Mouse (Mus musculus): ENCODE results near the gene Tmem144.

The Tmem144 gene

GRCm38 (mm10) chr3:79850656-79851055 is 1.9 kb downstream of the Tmem144 start:
- no peak overlapping the region for H3K4me3 ChIP-seq (replicated peaks; ENCODE audit: low read length)
- TF ChIP-seq POU5F1 (IDR thresholded peaks at IDR 0.05; ENCODE audit: borderline replicate concordance, low read length) (no peak), CTCF (conservative IDR thresholded peaks at IDR 0.05; ENCODE audit: low read length) (no peak), NANOG (IDR thresholded peaks at IDR 0.05; ENCODE audit: borderline replicate concordance, low read length) (no peak)
- H3K27me3 ChIP-seq (ENCODE audit: insufficient read depth, low read length): peaks cover 18% of the 10 kb centered on the region
- H3K36me3 ChIP-seq (ENCODE audit: insufficient read depth, low read length): no peaks in the 10 kb centered on the region
- H3K9me3 ChIP-seq (ENCODE audit: low read length): no peaks in the 10 kb centered on the region
- H3K4me1 ChIP-seq (replicated peaks; ENCODE audit: low read depth, low read length): peaks cover 4% of the 10 kb centered on the region; the same call in 1 of the 2 replicates

GRCm38 (mm10) chr3:79849621-79850020 is 3.0 kb downstream of the Tmem144 start:
- no peaks in the 10 kb centered on the region for H3K36me3 ChIP-seq (ENCODE audit: insufficient read depth, low read length)
- TF ChIP-seq POU5F1 (IDR thresholded peaks at IDR 0.05; ENCODE audit: borderline replicate concordance, low read length) (no peak), NANOG (IDR thresholded peaks at IDR 0.05; ENCODE audit: borderline replicate concordance, low read length) (no peak), CTCF (conservative IDR thresholded peaks at IDR 0.05; ENCODE audit: low read length) (no peak)
- no peak overlapping the region for H3K4me3 ChIP-seq (replicated peaks; ENCODE audit: low read length)
- H3K27me3 ChIP-seq (ENCODE audit: insufficient read depth, low read length): peaks cover 18% of the 10 kb centered on the region
- H3K9me3 ChIP-seq (ENCODE audit: low read length): no peaks in the 10 kb centered on the region
- peaks cover 4% of the 10 kb centered on the region; the same call in 1 of the 2 replicates for H3K4me1 ChIP-seq (replicated peaks; ENCODE audit: low read depth, low read length)

GRCm38 (mm10) chr3:79848841-79849240 is 3.7 kb downstream of the Tmem144 start:
- Histone ChIP-seq H3K27me3 (ENCODE audit: insufficient read depth, low read length) (peaks cover 18% of the 10 kb centered on the region), H3K4me1 (replicated peaks; ENCODE audit: low read depth, low read length) (peaks cover 4% of the 10 kb centered on the region; the same call in 1 of the 2 replicates), H3K36me3 (ENCODE audit: insufficient read depth, low read length) (no peaks in the 10 kb centered on the region), H3K9me3 (ENCODE audit: low read length) (no peaks in the 10 kb centered on the region), H3K4me3 (replicated peaks; ENCODE audit: low read length) (no peak overlapping the region)
- TF ChIP-seq POU5F1 (IDR thresholded peaks at IDR 0.05; ENCODE audit: borderline replicate concordance, low read length) (no peak), CTCF (conservative IDR thresholded peaks at IDR 0.05; ENCODE audit: low read length) (no peak), NANOG (IDR thresholded peaks at IDR 0.05; ENCODE audit: borderline replicate concordance, low read length) (no peak)

- Histone ChIP-seq H3K4me3 (replicated peaks; ENCODE audit: low read length) (no peak overlapping the region), H3K36me3 (ENCODE audit: insufficient read depth, low read length) (no peaks in the 10 kb centered on the region), H3K27me3 (ENCODE audit: insufficient read depth, low read length) (peaks cover 18% of the 10 kb centered on the region), H3K9me3 (ENCODE audit: low read length) (no peaks in the 10 kb centered on the region), H3K4me1 (replicated peaks; ENCODE audit: low read depth, low read length) (peaks cover 16% of the 10 kb centered on the region)
- TF ChIP-seq NANOG (IDR thresholded peaks at IDR 0.05; ENCODE audit: borderline replicate concordance, low read length) (no peak), CTCF (conservative IDR thresholded peaks at IDR 0.05; ENCODE audit: low read length) (no peak), POU5F1 (IDR thresholded peaks at IDR 0.05; ENCODE audit: borderline replicate concordance, low read length) (no peak)
These were observed 5.9 kb downstream of the Tmem144 start for GRCm38 (mm10) chr3:79846633-79847032.

- H3K27me3 ChIP-seq (ENCODE audit: insufficient read depth, low read length): peaks cover 11% of the 10 kb centered on the region
- H3K4me3 ChIP-seq (replicated peaks; ENCODE audit: low read length): no peak overlapping the region
- peaks cover 19% of the 10 kb centered on the region for H3K4me1 ChIP-seq (replicated peaks; ENCODE audit: low read depth, low read length)
- TF ChIP-seq CTCF (conservative IDR thresholded peaks at IDR 0.05; ENCODE audit: low read length): no peak
- TF ChIP-seq NANOG (IDR thresholded peaks at IDR 0.05; ENCODE audit: borderline replicate concordance, low read length): no peak
- no peak for TF ChIP-seq POU5F1 (IDR thresholded peaks at IDR 0.05; ENCODE audit: borderline replicate concordance, low read length)
- no peaks in the 10 kb centered on the region for H3K9me3 ChIP-seq (ENCODE audit: low read length)
- no peaks in the 10 kb centered on the region for H3K36me3 ChIP-seq (ENCODE audit: insufficient read depth, low read length)
These were observed 8.6 kb downstream of the Tmem144 start for GRCm38 (mm10) chr3:79843999-79844398.

GRCm38 (mm10) chr3:79842616-79843016 is 10.0 kb downstream of the Tmem144 start:
- H3K4me3 ChIP-seq (replicated peaks; ENCODE audit: low read length): peak overlapping the region; percentile 74
- peaks cover 19% of the 10 kb centered on the region for H3K4me1 ChIP-seq (replicated peaks; ENCODE audit: low read depth, low read length)
- H3K27me3 ChIP-seq (ENCODE audit: insufficient read depth, low read length): peaks cover 9% of the 10 kb centered on the region
- no peaks in the 10 kb centered on the region for H3K9me3 ChIP-seq (ENCODE audit: low read length)
- no peaks in the 10 kb centered on the region for H3K36me3 ChIP-seq (ENCODE audit: insufficient read depth, low read length)
- TF ChIP-seq CTCF (conservative IDR thresholded peaks at IDR 0.05; ENCODE audit: low read length): no peak
- TF ChIP-seq NANOG (IDR thresholded peaks at IDR 0.05; ENCODE audit: borderline replicate concordance, low read length): no peak
- no peak for TF ChIP-seq POU5F1 (IDR thresholded peaks at IDR 0.05; ENCODE audit: borderline replicate concordance, low read length)

- H3K27me3 ChIP-seq (ENCODE audit: insufficient read depth, low read length): peaks cover 9% of the 10 kb centered on the region
- H3K4me3 ChIP-seq (replicated peaks; ENCODE audit: low read length): peak overlapping the region; percentile 74
- no peaks in the 10 kb centered on the region for H3K9me3 ChIP-seq (ENCODE audit: low read length)
- no peak for TF ChIP-seq NANOG (IDR thresholded peaks at IDR 0.05; ENCODE audit: borderline replicate concordance, low read length)
- no peak for TF ChIP-seq CTCF (conservative IDR thresholded peaks at IDR 0.05; ENCODE audit: low read length)
- no peak for TF ChIP-seq POU5F1 (IDR thresholded peaks at IDR 0.05; ENCODE audit: borderline replicate concordance, low read length)
- H3K36me3 ChIP-seq (ENCODE audit: insufficient read depth, low read length): no peaks in the 10 kb centered on the region
- peaks cover 19% of the 10 kb centered on the region for H3K4me1 ChIP-seq (replicated peaks; ENCODE audit: low read depth, low read length)
These were observed 10.4 kb downstream of the Tmem144 start for GRCm38 (mm10) chr3:79842165-79842564.

- TF ChIP-seq POU5F1 (IDR thresholded peaks at IDR 0.05; ENCODE audit: borderline replicate concordance, low read length): no peak
- H3K27me3 ChIP-seq (ENCODE audit: insufficient read depth, low read length): peaks cover 5% of the 10 kb centered on the region; the same call in 1 of the 2 replicates
- H3K4me3 ChIP-seq (replicated peaks; ENCODE audit: low read length): no peak overlapping the region
These were observed 11.1 kb downstream of the Tmem144 start for GRCm38 (mm10) chr3:79841475-79841874.

GRCm38 (mm10) chr3:79838751-79839150 is 13.8 kb downstream of the Tmem144 start:
- Histone ChIP-seq H3K4me1 (replicated peaks; ENCODE audit: low read depth, low read length) (peaks cover 19% of the 10 kb centered on the region), H3K9me3 (ENCODE audit: low read length) (no peaks in the 10 kb centered on the region), H3K36me3 (ENCODE audit: insufficient read depth, low read length) (no peaks in the 10 kb centered on the region), H3K27me3 (ENCODE audit: insufficient read depth, low read length) (no peaks in the 10 kb centered on the region; the same call in 1 of the 2 replicates), H3K4me3 (replicated peaks; ENCODE audit: low read length) (no peak overlapping the region)
- TF ChIP-seq POU5F1 (IDR thresholded peaks at IDR 0.05; ENCODE audit: borderline replicate concordance, low read length): no peak
- peak; percentile 28 for TF ChIP-seq CTCF (conservative IDR thresholded peaks at IDR 0.05; ENCODE audit: low read length)
- no peak for TF ChIP-seq NANOG (IDR thresholded peaks at IDR 0.05; ENCODE audit: borderline replicate concordance, low read length)

More at GRCm38 (mm10) chr3:79841475-79841874, 11.1 kb downstream of the Tmem144 start:
- Histone ChIP-seq H3K9me3 (ENCODE audit: low read length) (no peaks in the 10 kb centered on the region), H3K4me1 (replicated peaks; ENCODE audit: low read depth, low read length) (peaks cover 19% of the 10 kb centered on the region), H3K36me3 (ENCODE audit: insufficient read depth, low read length) (no peaks in the 10 kb centered on the region)
